8 mouse cellular contexts compared by ENCODE assay signal in genomic region chr8:71633981-71634667, GRCm38 (mm10). TPM values are rescaled to one million over a fixed set of nuclear protein-coding genes. Genes with fewer than 3 reads are reported as not detected.
DNase-seq lines count a peak whose midpoint lies in the region.

No protein-coding gene starts in this region.

- no peaks in the 10 kb centered on the region for H3K36me3 ChIP-seq in embryonic facial prominence, embryonic 10.5 days (replicated peaks)
- H3K36me3 ChIP-seq in limb, embryonic 10.5 days = no peaks in the 10 kb centered on the region
- H3K36me3 ChIP-seq in midbrain, embryonic 10.5 days = no peaks in the 10 kb centered on the region; the same call in 1 of the 2 replicates

- H3K27me3 ChIP-seq in embryonic facial prominence, embryonic 10.5 days (replicated peaks; ENCODE audit: low read depth, poor library complexity, severe bottlenecking) = peaks cover 90% of the 10 kb centered on the region
- peaks cover 95% of the 10 kb centered on the region for H3K27me3 ChIP-seq in limb, embryonic 10.5 days (ENCODE audit: low read depth, poor library complexity, severe bottlenecking)
- peaks cover 88% of the 10 kb centered on the region for H3K27me3 ChIP-seq in midbrain, embryonic 10.5 days (ENCODE audit: low read depth, poor library complexity, severe bottlenecking)

- peak overlapping the region; percentile 46 for H3K4me3 ChIP-seq in embryonic facial prominence, embryonic 10.5 days
- H3K4me3 ChIP-seq in limb, embryonic 10.5 days = peak overlapping the region; percentile 38
- peak overlapping the region; percentile 33 for H3K4me3 ChIP-seq in midbrain, embryonic 10.5 days

- 3% methylated on average over 26 of the region's 26 CpGs for WGBS in embryonic facial prominence, embryonic 10.5 days
- WGBS in limb, embryonic 10.5 days = 3% methylated on average over 26 of the region's 26 CpGs
- 2% methylated on average over 26 of the region's 26 CpGs for WGBS in midbrain, embryonic 10.5 days

- H3K9me3 ChIP-seq in embryonic facial prominence, embryonic 10.5 days = peaks cover 15% of the 10 kb centered on the region
- H3K9me3 ChIP-seq in limb, embryonic 10.5 days (replicated peaks) = peaks cover 6% of the 10 kb centered on the region
- H3K9me3 ChIP-seq in midbrain, embryonic 10.5 days (replicated peaks) = peaks cover 19% of the 10 kb centered on the region

- H3K27ac ChIP-seq in embryonic facial prominence, embryonic 10.5 days (replicated peaks) = peak overlapping the region; percentile 7; the same call in 1 of the 2 replicates
- H3K27ac ChIP-seq in limb, embryonic 10.5 days = no peak overlapping the region
- no peak overlapping the region; the same call in 1 of the 2 replicates for H3K27ac ChIP-seq in midbrain, embryonic 10.5 days (replicated peaks)

- peak; percentile 48 for DNase-seq in urinary bladder, postnatal 25 days (ENCODE audit: low spot score)
- DNase-seq in urinary bladder, adult 2 months (ENCODE audit: low spot score) = no peak
- peak; percentile 88 for DNase-seq in embryonic facial prominence, embryonic 10.5 days (ENCODE audit: low spot score)
- peak; percentile 52 for DNase-seq in heart, postnatal 4 days
- DNase-seq in limb, embryonic 10.5 days (ENCODE audit: low spot score) = peak; percentile 69
- DNase-seq in midbrain, embryonic 10.5 days (ENCODE audit: low spot score) = peak; percentile 66
- peak; percentile 76 for DNase-seq in testis, postnatal 14 days (ENCODE audit: low spot score)
- DNase-seq in right cerebral cortex, adult 18-20 months = no peak

- H3K4me1 ChIP-seq in embryonic facial prominence, embryonic 10.5 days = peaks cover 33% of the 10 kb centered on the region
- H3K4me1 ChIP-seq in limb, embryonic 10.5 days = peaks cover 27% of the 10 kb centered on the region
- peaks cover 29% of the 10 kb centered on the region for H3K4me1 ChIP-seq in midbrain, embryonic 10.5 days

RNA-seq across cellular contexts. Expression of gene Colgalt1, which starts 23.3 kb away (rescaled TPM):
- 124 and 144 TPM in 2 replicates for polyA plus RNA-seq in urinary bladder, adult 2 months (2012; rRNA removed)
- polyA plus RNA-seq in embryonic facial prominence, embryonic 10.5 days (2016; fragmentation: Nextera tagmentation; extraction: Ambion mirVana) = 52.1 and 53.7 TPM in 2 replicates
- 10 to 100 TPM; 48.0 to 50.3 TPM for total RNA-seq in heart, postnatal 4 days (2021)
- polyA plus RNA-seq in limb, embryonic 10.5 days (2016; fragmentation: Nextera tagmentation; extraction: Ambion mirVana) = 49.0 and 53.6 TPM in 2 replicates
- 51.2 and 52.8 TPM in 2 replicates for polyA plus RNA-seq in midbrain, embryonic 10.5 days (2016; fragmentation: Nextera tagmentation; extraction: Ambion mirVana)

RNA-seq across cellular contexts. Expression of gene Fam129c, which starts 36.7 kb away (rescaled TPM):
- 3.1 and 3.7 TPM in 2 replicates for polyA plus RNA-seq in urinary bladder, adult 2 months (2012; rRNA removed)
- 4.8 and 5.0 TPM in 2 replicates for polyA plus RNA-seq in embryonic facial prominence, embryonic 10.5 days (2016; fragmentation: Nextera tagmentation; extraction: Ambion mirVana)
- total RNA-seq in heart, postnatal 4 days (2021) = 1 to 10 TPM; 1.3 to 2.3 TPM
- polyA plus RNA-seq in limb, embryonic 10.5 days (2016; fragmentation: Nextera tagmentation; extraction: Ambion mirVana) = 2.8 and 4.0 TPM in 2 replicates
- 4.5 and 5.4 TPM in 2 replicates for polyA plus RNA-seq in midbrain, embryonic 10.5 days (2016; fragmentation: Nextera tagmentation; extraction: Ambion mirVana)

RNA-seq across cellular contexts. Expression of gene Unc13a, which starts 37.4 kb away (rescaled TPM):
- 0.44 and 0.47 TPM in 2 replicates for polyA plus RNA-seq in urinary bladder, adult 2 months (2012; rRNA removed)
- polyA plus RNA-seq in embryonic facial prominence, embryonic 10.5 days (2016; fragmentation: Nextera tagmentation; extraction: Ambion mirVana) = 2.2 TPM in 2 replicates
- total RNA-seq in heart, postnatal 4 days (2021) = 1 to 10 TPM; 1.3 to 1.4 TPM
- 0.40 and 0.51 TPM in 2 replicates for polyA plus RNA-seq in limb, embryonic 10.5 days (2016; fragmentation: Nextera tagmentation; extraction: Ambion mirVana)
- polyA plus RNA-seq in midbrain, embryonic 10.5 days (2016; fragmentation: Nextera tagmentation; extraction: Ambion mirVana) = 4.6 and 8.1 TPM in 2 replicates

RNA-seq across cellular contexts. Expression of gene Jak3, which starts 42.0 kb away (rescaled TPM):
- 14.9 and 17.1 TPM in 2 replicates for polyA plus RNA-seq in urinary bladder, adult 2 months (2012; rRNA removed)
- polyA plus RNA-seq in embryonic facial prominence, embryonic 10.5 days (2016; fragmentation: Nextera tagmentation; extraction: Ambion mirVana) = 3.6 and 4.0 TPM in 2 replicates
- total RNA-seq in heart, postnatal 4 days (2021) = 10 to 100 TPM; 15.8 TPM
- 3.7 and 4.6 TPM in 2 replicates for polyA plus RNA-seq in limb, embryonic 10.5 days (2016; fragmentation: Nextera tagmentation; extraction: Ambion mirVana)
- polyA plus RNA-seq in midbrain, embryonic 10.5 days (2016; fragmentation: Nextera tagmentation; extraction: Ambion mirVana) = 2.8 and 3.7 TPM in 2 replicates

RNA-seq across cellular contexts. Expression of gene Pgls, which starts 42.1 kb away (rescaled TPM):
- 41.7 and 60.4 TPM in 2 replicates for polyA plus RNA-seq in urinary bladder, adult 2 months (2012; rRNA removed)
- polyA plus RNA-seq in embryonic facial prominence, embryonic 10.5 days (2016; fragmentation: Nextera tagmentation; extraction: Ambion mirVana) = 249 and 260 TPM in 2 replicates
- total RNA-seq in heart, postnatal 4 days (2021) = 10 to 100 TPM; 92.0 to 95.5 TPM
- 241 and 263 TPM in 2 replicates for polyA plus RNA-seq in limb, embryonic 10.5 days (2016; fragmentation: Nextera tagmentation; extraction: Ambion mirVana)
- 248 and 261 TPM in 2 replicates for polyA plus RNA-seq in midbrain, embryonic 10.5 days (2016; fragmentation: Nextera tagmentation; extraction: Ambion mirVana)

Comparison
In these comparisons a context has a peak if more than half of its experiments do, and no peak if none do; other contexts are left out.
1. DNase-seq: peak in urinary bladder, postnatal 25 days (single experiment), embryonic facial prominence, embryonic 10.5 days (single experiment), heart, postnatal 4 days (single experiment), limb, embryonic 10.5 days (single experiment), midbrain, embryonic 10.5 days (single experiment) and testis, postnatal 14 days (single experiment); none in urinary bladder, adult 2 months (single experiment) and right cerebral cortex, adult 18-20 months (single experiment).
2. Peak in every context shown above with its lines, with median percentiles within 50 percentile points of each other: H3K4me3 ChIP-seq.